Comparison of ENCODE assay signal across 8 mouse cellular contexts in genomic region chr3:40531286-40532141, GRCm38 (mm10). TPM values are rescaled to one million over a fixed set of nuclear protein-coding genes. Genes with fewer than 3 reads are reported as not detected.
DNase-seq lines count a peak whose midpoint lies in the region; ATAC-seq lines count a peak whose summit lies in the region.

Gene Intu (plus strand): TSS chr3:40531286.

- H3K27me3 ChIP-seq in limb, embryonic 13.5 days = peaks cover 56% of the 10 kb centered on the region
- H3K27me3 ChIP-seq in midbrain, embryonic 11.5 days (ENCODE audit: control insufficient read depth, insufficient read depth, low read length) = peaks cover 11% of the 10 kb centered on the region

- ATAC-seq in limb, embryonic 13.5 days (ENCODE audit: low FRiP score, low read depth) = peak; percentile 71
- peak; percentile 86 for ATAC-seq in midbrain, embryonic 11.5 days (ENCODE audit: low FRiP score)

- peaks cover 40% of the 10 kb centered on the region for H3K4me1 ChIP-seq in limb, embryonic 13.5 days
- peaks cover 11% of the 10 kb centered on the region; the same call in 1 of the 2 replicates for H3K4me1 ChIP-seq in midbrain, embryonic 11.5 days (ENCODE audit: control insufficient read depth, insufficient read depth, low read length)

- intact Hi-C loops in gastrocnemius, postnatal 36 days (cut with DNase I) = no loop called here

- WGBS in limb, embryonic 13.5 days = 0% methylated on average over 54 of the region's 54 CpGs
- WGBS in midbrain, embryonic 11.5 days = under 1% methylated on average over 54 of the region's 54 CpGs

- H3K4me2 ChIP-seq in limb, embryonic 13.5 days (replicated peaks) = peak within 1 kb of the TSS; percentile 100
- peak within 1 kb of the TSS; percentile 99 for H3K4me2 ChIP-seq in midbrain, embryonic 11.5 days

- H3K36me3 ChIP-seq in limb, embryonic 13.5 days = no peaks in the 10 kb centered on the region
- no peaks in the 10 kb centered on the region for H3K36me3 ChIP-seq in midbrain, embryonic 11.5 days (ENCODE audit: control insufficient read depth, insufficient read depth, low read length)

- H3K9me3 ChIP-seq in limb, embryonic 13.5 days = peaks cover 4% of the 10 kb centered on the region; the same call in 1 of the 2 replicates
- no peaks in the 10 kb centered on the region for H3K9me3 ChIP-seq in midbrain, embryonic 11.5 days (ENCODE audit: control insufficient read depth, low read length)

- peak within 1 kb of the TSS; percentile 70 for H3K9ac ChIP-seq in limb, embryonic 13.5 days
- H3K9ac ChIP-seq in midbrain, embryonic 11.5 days (ENCODE audit: low read length) = peak within 1 kb of the TSS; percentile 54

- no peak within 1 kb of the TSS for H3K27ac ChIP-seq in limb, embryonic 13.5 days
- no peak within 1 kb of the TSS for H3K27ac ChIP-seq in midbrain, embryonic 11.5 days (ENCODE audit: low read depth, low read length)

- peak; percentile 35 for DNase-seq in layer of hippocampus, adult 11-12 months (ENCODE audit: low spot score)
- no peak for DNase-seq in layer of hippocampus, adult 9-11 months
- peak; percentile 18 to 34 for DNase-seq in cerebellum, postnatal 36 days
- DNase-seq in gastrocnemius, postnatal 36 days = peak; percentile 29 to 36
- peak; percentile 9 for DNase-seq in induced T-regulatory cell, adult 2 months (ENCODE audit: low read depth)
- peak; percentile 96 for DNase-seq in midbrain, embryonic 11.5 days (ENCODE audit: low spot score, missing footprints)
- DNase-seq in skeletal muscle tissue, adult 2 months (ENCODE audit: low read depth, low spot score) = peak; percentile 35

- H3K4me3 ChIP-seq in limb, embryonic 13.5 days = peak within 1 kb of the TSS; percentile 61
- peak within 1 kb of the TSS; percentile 57 for H3K4me3 ChIP-seq in midbrain, embryonic 11.5 days (ENCODE audit: low read depth, low read length)

RNA-seq across cellular contexts. Expression of gene Intu, which starts in this region (rescaled TPM):
- total RNA-seq in gastrocnemius, postnatal 36 days (2021) = 1 to 10 TPM; 1.0 to 1.8 TPM
- polyA plus RNA-seq in limb, embryonic 13.5 days (2015; fragmentation: Nextera tagmentation; extraction: Ambion mirVana) = 3.0 and 3.3 TPM in 2 replicates
- polyA plus RNA-seq in midbrain, embryonic 11.5 days (2014; fragmentation: Nextera tagmentation; extraction: Ambion mirVana) = 7.8 and 9.9 TPM in 2 replicates
